Mouse (Mus musculus): Measurements from ENCODE around the gene Ccdc151. TPM values are rescaled to one million over a fixed set of nuclear protein-coding genes. Genes with fewer than 3 reads are reported as not detected.

Ccdc151 gene
- polyA plus RNA-seq, 1 experiment from 2014 or later, result 3.2 TPM

- Histone ChIP-seq H3K9ac (peak within 1 kb of the TSS; percentile 59), H3K4me1 (replicated peaks) (peaks cover 33% of the 10 kb centered on the region), H3K27ac (replicated peaks) (no peak within 1 kb of the TSS), H3K4me3 (peak within 1 kb of the TSS; percentile 35), H3K27me3 (peaks cover 59% of the 10 kb centered on the region), H3K9me3 (no peaks in the 10 kb centered on the region), H3K4me2 (peak within 1 kb of the TSS; percentile 61), H3K36me3 (no peaks in the 10 kb centered on the region)
- ATAC-seq (ENCODE audit: low read depth), result 0 out of 2 replicates have a peak, but pooled peaks have one; percentile 16
- WGBS, result 16% methylated on average over 8 of the region's 8 CpGs
Measured at GRCm38 (mm10) chr9:21963417-21963816, 39.0 kb downstream of the Ccdc151 start, which contains the start of gene Epor. TSS of gene Epor (minus strand) at chr9:21963506.

- ATAC-seq (ENCODE audit: low read depth), result peak; percentile 41
- Histone ChIP-seq H3K4me3 (peak overlapping the region; percentile 35), H3K36me3 (no peaks in the 10 kb centered on the region), H3K9ac (peak overlapping the region; percentile 59), H3K4me1 (replicated peaks) (peaks cover 33% of the 10 kb centered on the region), H3K9me3 (no peaks in the 10 kb centered on the region), H3K4me2 (peak overlapping the region; percentile 61), H3K27me3 (peaks cover 56% of the 10 kb centered on the region), H3K27ac (replicated peaks) (no peak overlapping the region)
- 3% methylated on average over 34 of the region's 34 CpGs for WGBS
Measured at GRCm38 (mm10) chr9:21962416-21963059, 39.9 kb downstream of the Ccdc151 start.

GRCm38 (mm10) chr9:21962010-21962409 is 40.4 kb downstream of the Ccdc151 start:
- under 1% methylated on average over 15 of the region's 15 CpGs for WGBS
- H3K36me3 ChIP-seq, result no peaks in the 10 kb centered on the region
- no peaks in the 10 kb centered on the region for H3K9me3 ChIP-seq
- ATAC-seq (ENCODE audit: low read depth), result no peak
- peak overlapping the region; percentile 61 for H3K4me2 ChIP-seq
- H3K27ac ChIP-seq (replicated peaks), result no peak overlapping the region
- H3K4me1 ChIP-seq (replicated peaks), result peaks cover 33% of the 10 kb centered on the region
- H3K27me3 ChIP-seq, result peaks cover 56% of the 10 kb centered on the region
- H3K9ac ChIP-seq, result peak overlapping the region; percentile 59
- peak overlapping the region; percentile 35 for H3K4me3 ChIP-seq

- Histone ChIP-seq H3K4me2 (peak overlapping the region; percentile 61), H3K9ac (peak overlapping the region; percentile 59; the same call in 1 of the 2 replicates), H3K36me3 (no peaks in the 10 kb centered on the region), H3K4me3 (peak overlapping the region; percentile 35), H3K27me3 (peaks cover 56% of the 10 kb centered on the region), H3K4me1 (replicated peaks) (peaks cover 37% of the 10 kb centered on the region), H3K9me3 (no peaks in the 10 kb centered on the region), H3K27ac (replicated peaks) (no peak overlapping the region)
- no peak for ATAC-seq (ENCODE audit: low read depth)
- 2% methylated on average over 35 of the region's 35 CpGs for WGBS
Measured at GRCm38 (mm10) chr9:21961366-21961980, 41.0 kb downstream of the Ccdc151 start.

GRCm38 (mm10) chr9:21960558-21961208 is 41.8 kb downstream of the Ccdc151 start:
- Histone ChIP-seq H3K9ac (no peak overlapping the region), H3K4me1 (replicated peaks) (peaks cover 40% of the 10 kb centered on the region), H3K36me3 (no peaks in the 10 kb centered on the region), H3K27ac (replicated peaks) (no peak overlapping the region), H3K27me3 (peaks cover 56% of the 10 kb centered on the region), H3K4me3 (no peak overlapping the region), H3K9me3 (no peaks in the 10 kb centered on the region), H3K4me2 (peak overlapping the region; percentile 24; the same call in 1 of the 2 replicates)
- ATAC-seq (ENCODE audit: low read depth), result no peak
- 7% methylated on average over 26 of the region's 26 CpGs for WGBS

- H3K27me3 ChIP-seq, result peaks cover 56% of the 10 kb centered on the region
- no peak overlapping the region; the same call in 1 of the 2 replicates for H3K4me2 ChIP-seq
- 49% methylated on average over 9 of the region's 9 CpGs for WGBS
- no peak overlapping the region for H3K4me3 ChIP-seq
- no peak overlapping the region for H3K27ac ChIP-seq (replicated peaks)
- H3K36me3 ChIP-seq, result no peaks in the 10 kb centered on the region
- no peak overlapping the region for H3K9ac ChIP-seq
- no peak for ATAC-seq (ENCODE audit: low read depth)
- peaks cover 40% of the 10 kb centered on the region for H3K4me1 ChIP-seq (replicated peaks)
- no peaks in the 10 kb centered on the region for H3K9me3 ChIP-seq
Measured at GRCm38 (mm10) chr9:21960135-21960534, 42.3 kb downstream of the Ccdc151 start.

GRCm38 (mm10) chr9:21959244-21959643 is 43.2 kb downstream of the Ccdc151 start:
- Histone ChIP-seq H3K4me3 (no peak overlapping the region), H3K4me2 (no peak overlapping the region), H3K27ac (replicated peaks) (no peak overlapping the region), H3K36me3 (no peaks in the 10 kb centered on the region), H3K27me3 (peaks cover 55% of the 10 kb centered on the region), H3K9ac (no peak overlapping the region), H3K9me3 (no peaks in the 10 kb centered on the region), H3K4me1 (replicated peaks) (peaks cover 43% of the 10 kb centered on the region)
- ATAC-seq (ENCODE audit: low read depth), result no peak
- 88% methylated on average over 7 of the region's 7 CpGs for WGBS

- Histone ChIP-seq H3K4me3 (no peak overlapping the region), H3K9ac (no peak overlapping the region), H3K9me3 (no peaks in the 10 kb centered on the region), H3K4me2 (no peak overlapping the region), H3K36me3 (no peaks in the 10 kb centered on the region), H3K4me1 (replicated peaks) (peaks cover 42% of the 10 kb centered on the region), H3K27ac (replicated peaks) (no peak overlapping the region), H3K27me3 (peaks cover 46% of the 10 kb centered on the region)
- no peak for ATAC-seq (ENCODE audit: low read depth)
- 84% methylated on average over 5 of the region's 5 CpGs for WGBS
Measured at GRCm38 (mm10) chr9:21958372-21958771, 44.1 kb downstream of the Ccdc151 start.

- WGBS, result under 1% methylated on average over 54 of the region's 54 CpGs
- H3K4me1 ChIP-seq (replicated peaks), result peaks cover 18% of the 10 kb centered on the region
- H3K4me3 ChIP-seq, result peak within 1 kb of the TSS; percentile 60
- peaks cover 21% of the 10 kb centered on the region for H3K27me3 ChIP-seq
- ATAC-seq (ENCODE audit: low read depth), result peak; percentile 99
- peak within 1 kb of the TSS; percentile 60 for H3K4me2 ChIP-seq
- peak within 1 kb of the TSS; percentile 75 for H3K9ac ChIP-seq
- H3K36me3 ChIP-seq, result no peaks in the 10 kb centered on the region
- no peaks in the 10 kb centered on the region for H3K9me3 ChIP-seq
- H3K27ac ChIP-seq (replicated peaks), result peak within 1 kb of the TSS; percentile 94
Measured at GRCm38 (mm10) chr9:21955570-21956281, 46.7 kb downstream of the Ccdc151 start, which contains the start of gene Swsap1. TSS of gene Swsap1 (plus strand) at chr9:21955755.

GRCm38 (mm10) chr9:21955225-21955569 is 47.2 kb downstream of the Ccdc151 start:
- Histone ChIP-seq H3K9me3 (no peaks in the 10 kb centered on the region), H3K27ac (replicated peaks) (peak overlapping the region; percentile 94), H3K9ac (peak overlapping the region; percentile 75), H3K4me1 (replicated peaks) (peaks cover 14% of the 10 kb centered on the region), H3K4me3 (peak overlapping the region; percentile 60), H3K36me3 (no peaks in the 10 kb centered on the region), H3K4me2 (peak overlapping the region; percentile 60), H3K27me3 (peaks cover 17% of the 10 kb centered on the region)
- 2% methylated on average over 18 of the region's 18 CpGs for WGBS
- ATAC-seq (ENCODE audit: low read depth), result peak; percentile 78

GRCm38 (mm10) chr9:21954635-21955034 is 47.8 kb downstream of the Ccdc151 start:
- peak overlapping the region; percentile 60; the same call in 1 of the 2 replicates for H3K4me3 ChIP-seq

More at GRCm38 (mm10) chr9:21954635-21955034, 47.8 kb downstream of the Ccdc151 start:
- Histone ChIP-seq H3K4me1 (replicated peaks) (peaks cover 14% of the 10 kb centered on the region), H3K9ac (no peak overlapping the region), H3K9me3 (no peaks in the 10 kb centered on the region), H3K4me2 (peak overlapping the region; percentile 60), H3K36me3 (no peaks in the 10 kb centered on the region), H3K27ac (replicated peaks) (no peak overlapping the region), H3K27me3 (peaks cover 12% of the 10 kb centered on the region)
- WGBS, result 85% methylated on average over 3 of the region's 3 CpGs
- no peak for ATAC-seq (ENCODE audit: low read depth)
